Mouse (Mus musculus): ENCODE measurements at regions not wholly inside any gene's neighbourhood (a gene's known extent, or its start where the extent isn't known, plus 50 kb on each side); places are given as distances from the start of the nearest gene placed in this dataset.

GRCm38 (mm10) chr8:112189698-112190097, 174.9 kb upstream of the Gm6793 start:
- H3K4me2 ChIP-seq (replicated peaks; ENCODE audit: low read depth, low read length), result no peak overlapping the region
- H3K9me3 ChIP-seq (ENCODE audit: control insufficient read depth, low read length), result no peaks in the 10 kb centered on the region
- no peaks in the 10 kb centered on the region for H3K27me3 ChIP-seq (ENCODE audit: control insufficient read depth, insufficient read depth, low read length)
- no peak overlapping the region for H3K4me3 ChIP-seq (ENCODE audit: low read length)
- no peak for ATAC-seq (ENCODE audit: low FRiP score, low TSS enrichment)
- no peak overlapping the region for H3K27ac ChIP-seq (ENCODE audit: low read depth, low read length)
- 23% methylated on average over 2 of the region's 2 CpGs for WGBS
- no peak overlapping the region for H3K9ac ChIP-seq (ENCODE audit: low read depth, low read length)
- H3K36me3 ChIP-seq (ENCODE audit: control insufficient read depth, insufficient read depth, low read length), result no peaks in the 10 kb centered on the region
- no peaks in the 10 kb centered on the region for H3K4me1 ChIP-seq (ENCODE audit: control insufficient read depth, insufficient read depth, low read length)

- no peak for ATAC-seq (ENCODE audit: low FRiP score, low TSS enrichment)
- H3K9ac ChIP-seq (ENCODE audit: low read depth, low read length), result no peak overlapping the region
- no peaks in the 10 kb centered on the region for H3K4me1 ChIP-seq (ENCODE audit: control insufficient read depth, insufficient read depth, low read length)
- no peak overlapping the region for H3K27ac ChIP-seq (ENCODE audit: low read depth, low read length)
- no peaks in the 10 kb centered on the region for H3K27me3 ChIP-seq (ENCODE audit: control insufficient read depth, insufficient read depth, low read length)
- H3K4me3 ChIP-seq (ENCODE audit: low read length), result no peak overlapping the region
- no peak overlapping the region for H3K4me2 ChIP-seq (replicated peaks; ENCODE audit: low read depth, low read length)
- H3K9me3 ChIP-seq (ENCODE audit: control insufficient read depth, low read length), result peaks cover 5% of the 10 kb centered on the region; the same call in 1 of the 2 replicates
- WGBS, result 100% methylated on average over 1 of the region's 1 CpGs
- no peaks in the 10 kb centered on the region for H3K36me3 ChIP-seq (ENCODE audit: control insufficient read depth, insufficient read depth, low read length)
Observed at GRCm38 (mm10) chr8:112170184-112170583, 155.3 kb upstream of the Gm6793 start.

- Histone ChIP-seq H3K27me3 (ENCODE audit: control insufficient read depth, insufficient read depth, low read length) (no peaks in the 10 kb centered on the region), H3K9me3 (ENCODE audit: control insufficient read depth, low read length) (no peaks in the 10 kb centered on the region), H3K4me2 (replicated peaks; ENCODE audit: low read depth, low read length) (no peak overlapping the region), H3K4me1 (ENCODE audit: control insufficient read depth, insufficient read depth, low read length) (no peaks in the 10 kb centered on the region), H3K36me3 (ENCODE audit: control insufficient read depth, insufficient read depth, low read length) (no peaks in the 10 kb centered on the region), H3K4me3 (ENCODE audit: low read length) (no peak overlapping the region), H3K27ac (ENCODE audit: low read depth, low read length) (no peak overlapping the region), H3K9ac (ENCODE audit: low read depth, low read length) (no peak overlapping the region)
- WGBS, result 80% methylated on average over 7 of the region's 7 CpGs
- ATAC-seq (ENCODE audit: low FRiP score, low TSS enrichment), result no peak
Observed at GRCm38 (mm10) chr8:112156656-112157055, 141.8 kb upstream of the Gm6793 start.

GRCm38 (mm10) chr8:112138924-112139323, 124.1 kb upstream of the Gm6793 start:
- no peak for ATAC-seq (ENCODE audit: low FRiP score, low TSS enrichment)
- H3K27me3 ChIP-seq (ENCODE audit: control insufficient read depth, insufficient read depth, low read length), result no peaks in the 10 kb centered on the region
- 82% methylated on average over 5 of the region's 5 CpGs for WGBS
- no peak overlapping the region for H3K4me2 ChIP-seq (replicated peaks; ENCODE audit: low read depth, low read length)
- no peak overlapping the region for H3K27ac ChIP-seq (ENCODE audit: low read depth, low read length)
- no peaks in the 10 kb centered on the region for H3K4me1 ChIP-seq (ENCODE audit: control insufficient read depth, insufficient read depth, low read length)
- no peak overlapping the region for H3K9ac ChIP-seq (ENCODE audit: low read depth, low read length)
- H3K4me3 ChIP-seq (ENCODE audit: low read length), result no peak overlapping the region
- H3K36me3 ChIP-seq (ENCODE audit: control insufficient read depth, insufficient read depth, low read length), result no peaks in the 10 kb centered on the region
- H3K9me3 ChIP-seq (ENCODE audit: control insufficient read depth, low read length), result no peaks in the 10 kb centered on the region

GRCm38 (mm10) chr8:112130196-112130595, 115.4 kb upstream of the Gm6793 start:
- ATAC-seq (ENCODE audit: low FRiP score, low TSS enrichment), result no peak
- H3K4me1 ChIP-seq (ENCODE audit: control insufficient read depth, insufficient read depth, low read length), result no peaks in the 10 kb centered on the region

GRCm38 (mm10) chr8:112128833-112129518, 114.1 kb upstream of the Gm6793 start:
- Histone ChIP-seq H3K36me3 (ENCODE audit: control insufficient read depth, insufficient read depth, low read length) (no peaks in the 10 kb centered on the region), H3K9ac (ENCODE audit: low read depth, low read length) (no peak overlapping the region), H3K4me3 (ENCODE audit: low read length) (no peak overlapping the region), H3K9me3 (ENCODE audit: control insufficient read depth, low read length) (no peaks in the 10 kb centered on the region), H3K27ac (ENCODE audit: low read depth, low read length) (no peak overlapping the region), H3K27me3 (ENCODE audit: control insufficient read depth, insufficient read depth, low read length) (no peaks in the 10 kb centered on the region), H3K4me2 (replicated peaks; ENCODE audit: low read depth, low read length) (no peak overlapping the region), H3K4me1 (ENCODE audit: control insufficient read depth, insufficient read depth, low read length) (no peaks in the 10 kb centered on the region)
- WGBS, result 52% methylated on average over 14 of the region's 14 CpGs
- peak; percentile 97 for ATAC-seq (ENCODE audit: low FRiP score, low TSS enrichment)

More at GRCm38 (mm10) chr8:112130196-112130595, 115.4 kb upstream of the Gm6793 start:
- Histone ChIP-seq H3K36me3 (ENCODE audit: control insufficient read depth, insufficient read depth, low read length) (no peaks in the 10 kb centered on the region), H3K9ac (ENCODE audit: low read depth, low read length) (no peak overlapping the region), H3K9me3 (ENCODE audit: control insufficient read depth, low read length) (no peaks in the 10 kb centered on the region), H3K4me3 (ENCODE audit: low read length) (no peak overlapping the region), H3K27me3 (ENCODE audit: control insufficient read depth, insufficient read depth, low read length) (no peaks in the 10 kb centered on the region), H3K27ac (ENCODE audit: low read depth, low read length) (no peak overlapping the region), H3K4me2 (replicated peaks; ENCODE audit: low read depth, low read length) (no peak overlapping the region)
- 77% methylated on average over 2 of the region's 2 CpGs for WGBS

- Histone ChIP-seq H3K4me1 (ENCODE audit: control insufficient read depth, insufficient read depth, low read length) (no peaks in the 10 kb centered on the region), H3K4me2 (replicated peaks; ENCODE audit: low read depth, low read length) (no peak overlapping the region), H3K4me3 (ENCODE audit: low read length) (no peak overlapping the region), H3K9ac (ENCODE audit: low read depth, low read length) (no peak overlapping the region), H3K9me3 (ENCODE audit: control insufficient read depth, low read length) (no peaks in the 10 kb centered on the region), H3K27me3 (ENCODE audit: control insufficient read depth, insufficient read depth, low read length) (no peaks in the 10 kb centered on the region), H3K36me3 (ENCODE audit: control insufficient read depth, insufficient read depth, low read length) (no peaks in the 10 kb centered on the region), H3K27ac (ENCODE audit: low read depth, low read length) (no peak overlapping the region)
- no peak for ATAC-seq (ENCODE audit: low FRiP score, low TSS enrichment)
- WGBS, result 63% methylated on average over 2 of the region's 2 CpGs
Observed at GRCm38 (mm10) chr8:112111950-112112349, 97.1 kb upstream of the Gm6793 start.

GRCm38 (mm10) chr8:112097883-112098635, 83.2 kb upstream of the Gm6793 start:
- Histone ChIP-seq H3K9me3 (ENCODE audit: control insufficient read depth, low read length) (no peaks in the 10 kb centered on the region), H3K4me2 (replicated peaks; ENCODE audit: low read depth, low read length) (no peak overlapping the region), H3K4me1 (ENCODE audit: control insufficient read depth, insufficient read depth, low read length) (no peaks in the 10 kb centered on the region), H3K36me3 (ENCODE audit: control insufficient read depth, insufficient read depth, low read length) (no peaks in the 10 kb centered on the region), H3K4me3 (ENCODE audit: low read length) (no peak overlapping the region), H3K9ac (ENCODE audit: low read depth, low read length) (no peak overlapping the region), H3K27ac (ENCODE audit: low read depth, low read length) (no peak overlapping the region), H3K27me3 (ENCODE audit: control insufficient read depth, insufficient read depth, low read length) (no peaks in the 10 kb centered on the region)
- WGBS, result 90% methylated on average over 10 of the region's 10 CpGs
- no peak for ATAC-seq (ENCODE audit: low FRiP score, low TSS enrichment)

GRCm38 (mm10) chr8:112094881-112095280, 80.0 kb upstream of the Gm6793 start:
- Histone ChIP-seq H3K9me3 (ENCODE audit: control insufficient read depth, low read length) (no peaks in the 10 kb centered on the region), H3K36me3 (ENCODE audit: control insufficient read depth, insufficient read depth, low read length) (no peaks in the 10 kb centered on the region), H3K4me1 (ENCODE audit: control insufficient read depth, insufficient read depth, low read length) (no peaks in the 10 kb centered on the region), H3K27ac (ENCODE audit: low read depth, low read length) (no peak overlapping the region), H3K9ac (ENCODE audit: low read depth, low read length) (no peak overlapping the region), H3K4me3 (ENCODE audit: low read length) (no peak overlapping the region), H3K4me2 (replicated peaks; ENCODE audit: low read depth, low read length) (no peak overlapping the region), H3K27me3 (ENCODE audit: control insufficient read depth, insufficient read depth, low read length) (no peaks in the 10 kb centered on the region)
- WGBS, result 82% methylated on average over 2 of the region's 2 CpGs
- no peak for ATAC-seq (ENCODE audit: low FRiP score, low TSS enrichment)

All from kidney, embryonic 14.5 days (tissue).